Mouse (Mus musculus): ENCODE results near the gene Gm26558. TPM values are rescaled to one million over a fixed set of nuclear protein-coding genes. Genes with fewer than 3 reads are reported as not detected.

Gene Gm26558
- polyA plus RNA-seq, 1 experiment, result 3.3 TPM

GRCm38 (mm10) chr2:70657083-70657482 is 4.8 kb downstream of the Gm26558 start:
- H3K79me2 ChIP-seq (ENCODE audit: control insufficient read depth, insufficient read depth), result peaks cover 5% of the 10 kb centered on the region
- TF ChIP-seq CEBPB (IDR thresholded peaks at IDR 0.05; ENCODE audit: insufficient read depth, poor library complexity, severe bottlenecking) (no peak), MYOG (IDR thresholded peaks at IDR 0.05; ENCODE audit: control insufficient read depth in 1 of 3, insufficient read depth in 1 of 3, insufficient read length in 2 of 3, low read depth in 2 of 3) (no peak), TCF12 (IDR thresholded peaks at IDR 0.05; ENCODE audit: insufficient read depth, poor library complexity, severe bottlenecking) (no peak), POLR2AphosphoS2 (IDR thresholded peaks at IDR 0.05; ENCODE audit: insufficient read length, low read depth) (no peak), MYOD1 (IDR thresholded peaks at IDR 0.05; ENCODE audit: control insufficient read depth in 1 of 3, insufficient read length in 2 of 3, low read depth in 2 of 3) (no peak), TCF3 (IDR thresholded peaks at IDR 0.05; ENCODE audit: insufficient read length, low read depth) (no peak), MAX (IDR thresholded peaks at IDR 0.05; ENCODE audit: low read depth) (no peak), E2F4 (IDR thresholded peaks at IDR 0.05; ENCODE audit: insufficient read depth) (no peak), REST (IDR thresholded peaks at IDR 0.05; ENCODE audit: insufficient read depth, insufficient read length) (no peak), USF1 (IDR thresholded peaks at IDR 0.05; ENCODE audit: low read depth) (no peak), POLR2A (IDR thresholded peaks at IDR 0.05; ENCODE audit: insufficient read length, low read depth) (no peak)
- H3K4me3 ChIP-seq, result no peak overlapping the region

GRCm38 (mm10) chr2:70651820-70652219 is 10.1 kb downstream of the Gm26558 start:
- peaks cover 19% of the 10 kb centered on the region for H3K27me3 ChIP-seq (ENCODE audit: control insufficient read depth, insufficient read depth, insufficient read length)
- no peak overlapping the region for H3K4me3 ChIP-seq
- no peaks in the 10 kb centered on the region for H3K36me3 ChIP-seq (ENCODE audit: control insufficient read depth, insufficient read depth)
- H3K79me2 ChIP-seq (ENCODE audit: control insufficient read depth, insufficient read depth), result no peaks in the 10 kb centered on the region
- no peak overlapping the region for H3ac ChIP-seq (ENCODE audit: control insufficient read depth, insufficient read length)
- H3K4me2 ChIP-seq (ENCODE audit: low read depth), result no peak overlapping the region
- TF ChIP-seq REST (IDR thresholded peaks at IDR 0.05; ENCODE audit: insufficient read depth, insufficient read length) (no peak), POLR2AphosphoS2 (IDR thresholded peaks at IDR 0.05; ENCODE audit: insufficient read length, low read depth) (no peak), USF1 (IDR thresholded peaks at IDR 0.05; ENCODE audit: low read depth) (no peak), MYOG (IDR thresholded peaks at IDR 0.05; ENCODE audit: control insufficient read depth in 1 of 3, insufficient read depth in 1 of 3, insufficient read length in 2 of 3, low read depth in 2 of 3) (no peak), TCF12 (IDR thresholded peaks at IDR 0.05; ENCODE audit: insufficient read depth, poor library complexity, severe bottlenecking) (no peak), MYOD1 (IDR thresholded peaks at IDR 0.05; ENCODE audit: control insufficient read depth in 1 of 3, insufficient read length in 2 of 3, low read depth in 2 of 3) (no peak), E2F4 (IDR thresholded peaks at IDR 0.05; ENCODE audit: insufficient read depth) (no peak), MAX (IDR thresholded peaks at IDR 0.05; ENCODE audit: low read depth) (no peak), SRF (IDR thresholded peaks at IDR 0.05; ENCODE audit: control insufficient read depth, insufficient read length, low read depth) (no peak)

More at GRCm38 (mm10) chr2:70657083-70657482, 4.8 kb downstream of the Gm26558 start:
- no peak overlapping the region for H3K4me2 ChIP-seq (ENCODE audit: low read depth)
- H3K27me3 ChIP-seq (ENCODE audit: control insufficient read depth, insufficient read depth, insufficient read length), result peaks cover 36% of the 10 kb centered on the region
- no peak overlapping the region for H3ac ChIP-seq (ENCODE audit: control insufficient read depth, insufficient read length)
- no peaks in the 10 kb centered on the region for H3K36me3 ChIP-seq (ENCODE audit: control insufficient read depth, insufficient read depth)

- TF ChIP-seq MYOD1 (IDR thresholded peaks at IDR 0.05; ENCODE audit: control insufficient read depth in 1 of 3, insufficient read length in 2 of 3, low read depth in 2 of 3), result no peak
- TF ChIP-seq USF1 (IDR thresholded peaks at IDR 0.05; ENCODE audit: low read depth), result no peak
- no peak for TF ChIP-seq CEBPB (IDR thresholded peaks at IDR 0.05; ENCODE audit: insufficient read depth, poor library complexity, severe bottlenecking)
- TF ChIP-seq MYOG (IDR thresholded peaks at IDR 0.05; ENCODE audit: control insufficient read depth in 1 of 3, insufficient read depth in 1 of 3, insufficient read length in 2 of 3, low read depth in 2 of 3), result no peak
- TF ChIP-seq TCF12 (IDR thresholded peaks at IDR 0.05; ENCODE audit: insufficient read depth, poor library complexity, severe bottlenecking), result no peak
- TF ChIP-seq TCF3 (IDR thresholded peaks at IDR 0.05; ENCODE audit: insufficient read length, low read depth), result no peak
- no peak for TF ChIP-seq SRF (IDR thresholded peaks at IDR 0.05; ENCODE audit: control insufficient read depth, insufficient read length, low read depth)
- TF ChIP-seq REST (IDR thresholded peaks at IDR 0.05; ENCODE audit: insufficient read depth, insufficient read length), result no peak
- TF ChIP-seq POLR2AphosphoS2 (IDR thresholded peaks at IDR 0.05; ENCODE audit: insufficient read length, low read depth), result no peak
- TF ChIP-seq E2F4 (IDR thresholded peaks at IDR 0.05; ENCODE audit: insufficient read depth), result no peak
- TF ChIP-seq POLR2A (IDR thresholded peaks at IDR 0.05; ENCODE audit: insufficient read length, low read depth), result no peak
- TF ChIP-seq MAX (IDR thresholded peaks at IDR 0.05; ENCODE audit: low read depth), result no peak
- no peak overlapping the region for H3K4me2 ChIP-seq (ENCODE audit: low read depth)
- no peak overlapping the region for H3K4me3 ChIP-seq
- H3K36me3 ChIP-seq (ENCODE audit: control insufficient read depth, insufficient read depth), result no peaks in the 10 kb centered on the region
- H3K79me2 ChIP-seq (ENCODE audit: control insufficient read depth, insufficient read depth), result no peaks in the 10 kb centered on the region
- peaks cover 9% of the 10 kb centered on the region for H3K27me3 ChIP-seq (ENCODE audit: control insufficient read depth, insufficient read depth, insufficient read length)
- no peak overlapping the region for H3ac ChIP-seq (ENCODE audit: control insufficient read depth, insufficient read length)
Measured at GRCm38 (mm10) chr2:70649471-70649870, 12.4 kb downstream of the Gm26558 start.

- Histone ChIP-seq H3K79me2 (ENCODE audit: control insufficient read depth, insufficient read depth) (no peaks in the 10 kb centered on the region), H3K4me2 (ENCODE audit: low read depth) (no peak overlapping the region), H3ac (ENCODE audit: control insufficient read depth, insufficient read length) (no peak overlapping the region), H3K4me3 (no peak overlapping the region), H3K27me3 (ENCODE audit: control insufficient read depth, insufficient read depth, insufficient read length) (peaks cover 9% of the 10 kb centered on the region), H3K36me3 (ENCODE audit: control insufficient read depth, insufficient read depth) (no peaks in the 10 kb centered on the region)
- TF ChIP-seq SRF (IDR thresholded peaks at IDR 0.05; ENCODE audit: control insufficient read depth, insufficient read length, low read depth), result no peak
- no peak for TF ChIP-seq TCF3 (IDR thresholded peaks at IDR 0.05; ENCODE audit: insufficient read length, low read depth)
- TF ChIP-seq CEBPB (IDR thresholded peaks at IDR 0.05; ENCODE audit: insufficient read depth, poor library complexity, severe bottlenecking), result no peak
Measured at GRCm38 (mm10) chr2:70648271-70648670, 13.6 kb downstream of the Gm26558 start.

GRCm38 (mm10) chr2:70647681-70648080 is 14.2 kb downstream of the Gm26558 start:
- Histone ChIP-seq H3K27me3 (ENCODE audit: control insufficient read depth, insufficient read depth, insufficient read length) (peaks cover 3% of the 10 kb centered on the region), H3K79me2 (ENCODE audit: control insufficient read depth, insufficient read depth) (no peaks in the 10 kb centered on the region), H3K36me3 (ENCODE audit: control insufficient read depth, insufficient read depth) (no peaks in the 10 kb centered on the region), H3K4me2 (ENCODE audit: low read depth) (no peak overlapping the region), H3K4me3 (no peak overlapping the region), H3ac (ENCODE audit: control insufficient read depth, insufficient read length) (no peak overlapping the region)
- TF ChIP-seq TCF3 (IDR thresholded peaks at IDR 0.05; ENCODE audit: insufficient read length, low read depth), result no peak
- TF ChIP-seq USF1 (IDR thresholded peaks at IDR 0.05; ENCODE audit: low read depth), result no peak
- no peak for TF ChIP-seq POLR2A (IDR thresholded peaks at IDR 0.05; ENCODE audit: insufficient read length, low read depth)
- TF ChIP-seq MYOG (IDR thresholded peaks at IDR 0.05; ENCODE audit: control insufficient read depth in 1 of 3, insufficient read depth in 1 of 3, insufficient read length in 2 of 3, low read depth in 2 of 3), result no peak
- TF ChIP-seq POLR2AphosphoS2 (IDR thresholded peaks at IDR 0.05; ENCODE audit: insufficient read length, low read depth), result no peak
- no peak for TF ChIP-seq MYOD1 (IDR thresholded peaks at IDR 0.05; ENCODE audit: control insufficient read depth in 1 of 3, insufficient read length in 2 of 3, low read depth in 2 of 3)
- no peak for TF ChIP-seq REST (IDR thresholded peaks at IDR 0.05; ENCODE audit: insufficient read depth, insufficient read length)
- no peak for TF ChIP-seq E2F4 (IDR thresholded peaks at IDR 0.05; ENCODE audit: insufficient read depth)
- no peak for TF ChIP-seq SRF (IDR thresholded peaks at IDR 0.05; ENCODE audit: control insufficient read depth, insufficient read length, low read depth)
- TF ChIP-seq MAX (IDR thresholded peaks at IDR 0.05; ENCODE audit: low read depth), result no peak
- no peak for TF ChIP-seq CEBPB (IDR thresholded peaks at IDR 0.05; ENCODE audit: insufficient read depth, poor library complexity, severe bottlenecking)
- TF ChIP-seq TCF12 (IDR thresholded peaks at IDR 0.05; ENCODE audit: insufficient read depth, poor library complexity, severe bottlenecking), result no peak

Measured in myocyte (in vitro differentiated cells).